Mouse (Mus musculus) stomach, embryonic 16.5 days (tissue): ENCODE data around the gene Slc9a1. TPM values are rescaled to one million over a fixed set of nuclear protein-coding genes. Genes with fewer than 3 reads are reported as not detected.

Source experiments
- ATAC-seq: fragments of 200-750 bp; cut with Nextera tagmentation; 2 replicates; pipeline ENCODE4 v1.8.0; 2017; ENCODE audit warnings: moderate number of reproducible peaks, moderate TSS enrichment; ENCODE audit not compliant: insufficient read depth, low FRiP score
- H3K27ac ChIP-seq: fragments of 300-500 bp; sonication (generic); 2 replicates; pipeline ENCODE4 v1.5.1; 2014; ENCODE audit warnings: low read length
- H3K27me3 ChIP-seq: fragments of 300-500 bp; sonication (generic); 2 replicates; pipeline ENCODE4 v1.6.1; 2014; ENCODE audit warnings: low read length, control low read depth, mixed read lengths; ENCODE audit not compliant: control insufficient read depth, insufficient read depth
- H3K36me3 ChIP-seq: fragments of 300-500 bp; sonication (generic); 2 replicates; pipeline ENCODE4 v1.6.1; 2014; ENCODE audit warnings: low read length; ENCODE audit not compliant: control insufficient read depth, insufficient read depth
- H3K4me1 ChIP-seq: fragments of 300-500 bp; sonication (generic); 2 replicates; pipeline ENCODE4 v1.6.1; 2014; ENCODE audit warnings: low read length, control low read depth, mixed read lengths; ENCODE audit not compliant: control insufficient read depth, insufficient read depth
- H3K4me2 ChIP-seq: fragments of 300-500 bp; sonication (generic); 2 replicates; pipeline ENCODE4 v1.6.1; 2014; ENCODE audit warnings: low read depth, low read length, mixed read lengths
- H3K4me3 ChIP-seq: fragments of 300-500 bp; sonication (generic); replicated peaks from 2 replicates; pipeline ENCODE4 v1.5.1; 2014; ENCODE audit warnings: mild to moderate bottlenecking, low read length
- H3K9ac ChIP-seq: fragments of 300-500 bp; sonication (generic); 2 replicates; pipeline ENCODE4 v1.6.1; 2014; ENCODE audit warnings: low read length
- H3K9me3 ChIP-seq: fragments of 300-500 bp; sonication (generic); replicated peaks from 2 replicates; pipeline ENCODE4 v1.6.1; 2016; ENCODE audit warnings: low read length, control low read depth; ENCODE audit not compliant: control insufficient read depth
- WGBS: fragments of 180-500 bp; shearing (Covaris S2); extraction: QIAGEN DNeasy Blood & Tissue Kit; methylation state at CpG from one replicate; pipeline ENCODE4 v1.1.7; 2014; 5-methylcytosine and 5-hydroxymethylcytosine counted together
- polyA plus RNA-seq: library from polyadenylated mRNA; unstranded; fragments of >200 nt; fragmentation: Nextera tagmentation; extraction: Ambion mirVana; gene quantifications from 2 replicates; pipeline ENCODE4 v1.2.1, GENCODE M21; 2015

The Slc9a1 gene
- polyA plus RNA-seq, 1 experiment from 2014 or later = 10.1 TPM

GRCm38 (mm10) chr4:133344112-133344511 lies 25.4 kb upstream of the Slc9a1 start:
- no peak overlapping the region for H3K27ac ChIP-seq

GRCm38 (mm10) chr4:133345702-133346101 lies 23.8 kb upstream of the Slc9a1 start:
- Histone ChIP-seq H3K9ac (no peak overlapping the region), H3K4me3 (no peak overlapping the region), H3K4me2 (no peak overlapping the region), H3K4me1 (no peaks in the 10 kb centered on the region), H3K9me3 (no peaks in the 10 kb centered on the region), H3K27me3 (no peaks in the 10 kb centered on the region), H3K27ac (no peak overlapping the region), H3K36me3 (no peaks in the 10 kb centered on the region)
- ATAC-seq = no peak
- whole genome bisulfite sequencing = 84% methylated on average over 6 of the region's 6 CpGs

More at GRCm38 (mm10) chr4:133344112-133344511, 25.4 kb upstream of the Slc9a1 start:
- Histone ChIP-seq H3K4me1 (peaks cover 3% of the 10 kb centered on the region; the same call in 1 of the 2 replicates), H3K4me3 (no peak overlapping the region), H3K27me3 (no peaks in the 10 kb centered on the region), H3K9me3 (no peaks in the 10 kb centered on the region), H3K36me3 (no peaks in the 10 kb centered on the region), H3K9ac (no peak overlapping the region), H3K4me2 (no peak overlapping the region)
- no peak for ATAC-seq
- WGBS = 4% methylated on average over 4 of the region's 4 CpGs

DNA sequence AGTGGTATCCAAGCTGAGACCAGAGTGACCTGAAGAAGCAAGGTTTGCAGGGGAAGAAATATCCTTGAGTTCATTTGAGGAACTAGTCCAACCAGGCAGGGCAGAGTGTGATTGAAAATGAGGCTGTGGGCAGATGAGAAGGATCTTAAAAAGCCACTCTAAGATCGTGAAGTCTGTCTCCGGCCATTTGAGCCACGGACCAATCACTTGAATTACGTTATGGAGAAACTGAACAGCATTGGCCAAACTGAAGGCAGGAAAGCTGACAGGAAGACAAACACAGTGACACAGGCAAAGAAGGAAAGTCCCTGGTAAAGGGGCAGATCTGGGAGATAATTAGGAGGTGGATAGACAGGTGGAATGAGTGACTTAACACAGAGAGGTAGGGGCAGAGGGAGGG lies 22.9 kb upstream of the Slc9a1 start:
- Histone ChIP-seq H3K4me1 (no peaks in the 10 kb centered on the region), H3K36me3 (no peaks in the 10 kb centered on the region), H3K27me3 (no peaks in the 10 kb centered on the region), H3K4me2 (no peak overlapping the region), H3K4me3 (no peak overlapping the region), H3K9me3 (no peaks in the 10 kb centered on the region), H3K9ac (no peak overlapping the region), H3K27ac (no peak overlapping the region)
- ATAC-seq = no peak
- 65% methylated on average over 4 of the region's 4 CpGs for WGBS

DNA sequence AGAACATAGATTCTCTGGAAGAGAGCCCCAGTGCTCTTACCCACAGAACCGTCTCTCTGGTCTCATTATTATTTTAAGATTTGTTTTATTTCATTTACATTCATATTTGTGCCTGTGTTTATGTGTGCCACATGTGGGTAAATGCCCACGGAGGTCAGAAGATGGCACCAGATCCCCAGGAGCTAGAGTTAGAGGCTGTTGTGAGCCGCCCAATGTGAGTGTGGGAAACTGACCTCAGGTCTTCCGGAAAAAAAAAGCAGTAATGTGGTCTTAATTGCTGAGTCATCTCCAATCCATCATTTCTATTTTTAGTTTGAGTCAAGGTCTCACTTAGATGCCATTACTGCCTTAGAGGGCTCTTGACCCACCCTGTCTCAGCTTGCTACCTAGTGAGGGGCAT lies 21.9 kb upstream of the Slc9a1 start:
- H3K9ac ChIP-seq = no peak overlapping the region
- H3K36me3 ChIP-seq = no peaks in the 10 kb centered on the region
- no peaks in the 10 kb centered on the region for H3K27me3 ChIP-seq
- no peak for ATAC-seq
- H3K4me2 ChIP-seq = no peak overlapping the region
- no peaks in the 10 kb centered on the region for H3K9me3 ChIP-seq
- H3K27ac ChIP-seq = no peak overlapping the region
- H3K4me3 ChIP-seq = no peak overlapping the region
- WGBS = 59% methylated on average over 4 of the region's 4 CpGs
- no peaks in the 10 kb centered on the region for H3K4me1 ChIP-seq

DNA sequence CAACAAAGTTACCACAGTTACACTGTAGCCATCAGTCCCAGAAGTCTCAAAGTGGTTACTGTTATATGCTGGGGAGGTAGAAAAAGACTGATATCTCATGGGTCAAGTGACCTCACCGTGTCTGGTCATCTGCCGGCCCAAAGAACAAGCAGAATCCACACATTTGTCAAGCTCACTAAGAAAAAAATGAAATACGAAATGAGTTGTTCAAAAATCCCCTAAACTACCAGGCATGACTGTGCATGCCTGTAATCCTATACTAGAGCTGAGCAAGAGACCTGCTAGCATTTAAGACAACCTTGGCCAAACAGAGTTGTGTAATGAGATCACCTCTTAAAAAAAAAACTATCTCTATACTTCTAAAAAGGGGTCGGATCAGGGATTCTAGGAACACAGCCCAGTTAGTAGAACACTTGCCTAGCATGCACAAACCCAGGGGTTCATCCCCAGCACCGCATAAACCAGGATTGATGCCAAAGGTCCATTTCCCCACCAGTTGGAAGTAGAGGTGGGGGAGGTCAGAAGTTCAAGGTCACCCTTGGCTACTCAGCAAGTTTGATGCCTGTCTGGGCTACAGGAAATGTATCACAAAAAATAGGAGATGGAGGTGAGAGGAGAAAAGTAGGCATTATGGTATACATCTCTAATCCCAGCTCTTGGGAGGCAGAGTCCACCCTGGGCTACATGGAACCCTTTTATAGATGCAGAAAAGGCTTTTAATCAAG lies 21.3 kb upstream of the Slc9a1 start:
- no peaks in the 10 kb centered on the region for H3K27me3 ChIP-seq
- H3K36me3 ChIP-seq = no peaks in the 10 kb centered on the region
- no peak for ATAC-seq
- H3K9ac ChIP-seq = no peak overlapping the region
- H3K4me1 ChIP-seq = no peaks in the 10 kb centered on the region
- H3K4me2 ChIP-seq = no peak overlapping the region
- WGBS = 73% methylated on average over 5 of the region's 5 CpGs
- H3K27ac ChIP-seq = no peak overlapping the region
- H3K9me3 ChIP-seq = 0 out of 2 replicates have a peak, but pooled peaks cover 3% of the 10 kb centered on the region
- no peak overlapping the region for H3K4me3 ChIP-seq

GRCm38 (mm10) chr4:133352797-133353196 lies 16.7 kb upstream of the Slc9a1 start:
- Histone ChIP-seq H3K9me3 (0 out of 2 replicates have a peak, but pooled peaks cover 3% of the 10 kb centered on the region), H3K4me1 (no peaks in the 10 kb centered on the region), H3K4me2 (no peak overlapping the region), H3K9ac (no peak overlapping the region), H3K4me3 (no peak overlapping the region), H3K36me3 (no peaks in the 10 kb centered on the region), H3K27ac (no peak overlapping the region), H3K27me3 (no peaks in the 10 kb centered on the region)
- no peak for ATAC-seq
- WGBS = 67% methylated on average over 10 of the region's 10 CpGs

- Histone ChIP-seq H3K9me3 (0 out of 2 replicates have a peak, but pooled peaks cover 3% of the 10 kb centered on the region), H3K4me2 (no peak within 1 kb of the TSS), H3K9ac (no peak within 1 kb of the TSS), H3K27me3 (no peaks in the 10 kb centered on the region), H3K27ac (peak within 1 kb of the TSS; percentile 47; the same call in 1 of the 2 replicates), H3K36me3 (no peaks in the 10 kb centered on the region), H3K4me3 (no peak within 1 kb of the TSS), H3K4me1 (no peaks in the 10 kb centered on the region)
- WGBS = 81% methylated on average over 23 of the region's 23 CpGs
- peak; percentile 83; the same call in 1 of the 2 replicates for ATAC-seq
These were observed 15.8 kb upstream of the Slc9a1 start, which contains the start of gene Wdtc1 for GRCm38 (mm10) chr4:133353367-133354365. Wdtc1 (minus strand) TSS chr4:133353481.

- 93% methylated on average over 6 of the region's 6 CpGs for WGBS
- H3K4me3 ChIP-seq = no peak overlapping the region
These were observed 14.9 kb upstream of the Slc9a1 start for GRCm38 (mm10) chr4:133354641-133355040.

More at GRCm38 (mm10) chr4:133354641-133355040, 14.9 kb upstream of the Slc9a1 start:
- Histone ChIP-seq H3K9ac (no peak overlapping the region), H3K27me3 (no peaks in the 10 kb centered on the region), H3K4me2 (no peak overlapping the region), H3K36me3 (no peaks in the 10 kb centered on the region), H3K27ac (no peak overlapping the region), H3K9me3 (0 out of 2 replicates have a peak, but pooled peaks cover 3% of the 10 kb centered on the region), H3K4me1 (no peaks in the 10 kb centered on the region)
- ATAC-seq = no peak
